Mouse (Mus musculus) thymus, postnatal 4 days (tissue): Measurements from ENCODE around the gene Uqcrh.
A peak's percentile ranks its signal among the peaks of the same experiment; 100 is the strongest.

ENCODE experiments used
- DNase-seq: peaks from one replicate; pipeline ENCODE4 v3.0.0; 2021

Uqcrh gene

DNA sequence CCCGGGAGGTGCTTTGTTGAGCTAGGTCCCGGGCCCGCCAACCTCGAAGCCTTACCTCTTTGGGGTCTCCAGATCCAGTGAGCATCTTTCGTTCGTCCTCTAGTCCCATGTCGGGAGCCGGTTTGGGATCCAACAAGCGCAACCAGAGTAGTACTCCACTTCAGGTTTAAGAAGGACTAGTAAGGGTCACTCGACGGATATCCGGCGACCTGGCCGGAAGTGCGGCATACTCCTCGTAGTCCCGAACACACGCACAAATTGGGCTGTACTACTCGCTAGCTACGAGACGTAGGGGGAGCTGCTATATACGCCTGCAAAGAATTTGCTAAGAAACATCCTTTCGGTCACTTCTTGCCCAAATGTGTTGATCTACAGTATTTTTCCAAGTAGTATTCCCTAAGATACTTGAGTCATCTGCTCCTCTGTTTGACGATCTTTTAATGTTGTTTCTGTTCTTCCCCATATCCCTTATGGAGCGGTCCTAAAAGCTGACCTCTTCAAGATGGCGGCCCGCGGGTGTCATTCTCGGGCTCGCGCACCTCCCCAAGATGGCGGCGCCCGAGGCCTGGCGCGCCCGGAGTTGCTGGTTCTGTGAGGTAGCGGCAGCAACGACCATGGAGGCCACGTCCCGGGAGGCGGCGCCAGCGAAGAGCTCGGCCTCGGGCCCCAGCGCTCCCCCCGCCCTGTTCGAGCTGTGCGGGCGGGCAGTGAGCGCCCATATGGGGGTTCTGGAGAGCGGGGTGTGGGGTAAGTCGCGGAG lies at the start of gene Uqcrh, which contains the start of gene Lrrc41:
Uqcrh (minus strand) TSS at position 211 of the 760 bp plus-strand sequence.
Lrrc41 (plus strand) TSS at position 409 of the 760 bp plus-strand sequence.
- peak; percentile 96 for DNase-seq

DNA sequence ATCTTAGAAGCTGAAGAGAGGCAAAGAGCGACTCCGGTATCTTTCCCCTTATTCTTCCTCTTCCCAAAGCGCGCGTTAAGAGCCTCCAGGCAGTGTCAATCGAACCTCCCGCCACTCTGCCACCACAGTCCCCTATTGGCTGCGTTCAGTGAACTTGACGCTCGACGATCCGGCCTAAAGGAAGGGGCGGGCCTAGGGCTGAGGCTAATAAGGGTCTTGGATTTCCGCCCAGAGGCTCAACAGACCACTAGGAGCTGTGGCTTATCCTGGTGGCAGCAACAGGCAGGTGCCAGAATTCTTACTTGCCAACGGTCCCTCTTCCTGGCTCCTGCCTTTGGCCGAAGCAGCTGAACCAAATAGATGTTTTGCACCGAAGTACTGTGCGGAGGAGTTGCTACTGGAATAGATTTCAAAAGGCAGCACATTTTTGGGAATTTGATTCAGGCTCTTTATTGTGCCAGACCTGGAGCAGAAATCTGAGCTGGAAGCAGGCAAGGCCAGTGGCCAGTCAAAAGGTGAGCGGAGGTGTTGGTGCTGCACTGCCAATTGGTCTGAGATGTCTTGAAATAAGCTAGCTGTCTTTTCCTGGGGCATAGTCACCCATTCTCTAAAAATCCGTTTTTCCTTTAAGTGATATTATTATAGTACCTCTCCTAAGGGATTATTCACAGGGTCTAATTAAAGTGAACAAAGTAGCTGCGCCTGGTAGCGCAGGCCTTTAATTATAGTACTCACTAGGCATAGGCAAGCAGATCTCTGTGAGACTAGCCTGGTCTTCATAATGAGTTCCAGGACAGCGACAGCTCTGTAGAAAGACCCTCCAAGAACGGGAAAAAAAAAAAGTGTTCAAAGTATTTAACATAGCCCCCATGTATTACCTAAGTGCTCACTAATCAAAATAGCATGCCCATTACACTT lies 49.0 kb upstream of the Uqcrh start, which contains the start of the genes Rad54l and Pomgnt1:
Rad54l (minus strand) TSS at position 89 of the 918 bp plus-strand sequence.
Pomgnt1 (plus strand) TSS at position 239 of the 918 bp plus-strand sequence.
- DNase-seq: peak; percentile 80

DNA sequence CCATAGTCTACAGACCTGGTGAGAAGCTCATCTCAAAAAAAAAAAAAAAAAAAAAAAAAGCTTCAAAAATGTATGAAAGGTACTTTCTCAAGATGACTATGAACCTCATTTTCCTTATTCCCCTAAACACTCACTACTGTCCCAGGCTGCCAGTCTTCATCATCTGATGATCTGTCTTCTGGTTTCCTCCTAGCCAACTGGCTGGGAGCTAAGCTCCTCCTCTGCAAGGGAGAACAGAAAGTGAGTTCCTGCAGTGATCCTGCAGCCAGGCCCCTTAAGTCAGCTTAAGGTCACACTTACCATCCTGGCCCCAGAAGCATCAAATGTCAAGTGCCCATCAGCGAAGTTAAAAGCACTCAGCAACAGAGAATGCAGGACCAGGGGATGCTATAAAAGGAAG lies 47.9 kb upstream of the Uqcrh start:
- DNase-seq: no peak

DNA sequence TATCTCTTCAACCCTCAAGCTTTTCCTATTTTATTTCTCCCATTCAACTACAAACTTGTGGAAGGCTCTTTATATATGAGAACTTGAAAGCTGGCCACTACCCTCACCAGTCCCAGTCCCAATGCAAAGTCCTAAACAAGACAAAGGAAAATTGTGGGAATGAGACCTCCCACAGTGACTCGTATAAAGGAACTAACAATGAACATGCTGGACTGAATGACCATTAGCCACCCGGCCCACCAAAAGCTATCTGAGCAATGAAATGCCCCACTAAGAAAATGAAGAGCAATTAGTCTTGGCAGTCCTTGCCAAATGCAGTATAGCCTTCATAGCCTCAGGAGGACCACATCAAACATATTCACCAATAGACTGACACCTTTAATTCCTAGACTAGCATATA lies 36.6 kb upstream of the Uqcrh start:
- no peak for DNase-seq

DNA sequence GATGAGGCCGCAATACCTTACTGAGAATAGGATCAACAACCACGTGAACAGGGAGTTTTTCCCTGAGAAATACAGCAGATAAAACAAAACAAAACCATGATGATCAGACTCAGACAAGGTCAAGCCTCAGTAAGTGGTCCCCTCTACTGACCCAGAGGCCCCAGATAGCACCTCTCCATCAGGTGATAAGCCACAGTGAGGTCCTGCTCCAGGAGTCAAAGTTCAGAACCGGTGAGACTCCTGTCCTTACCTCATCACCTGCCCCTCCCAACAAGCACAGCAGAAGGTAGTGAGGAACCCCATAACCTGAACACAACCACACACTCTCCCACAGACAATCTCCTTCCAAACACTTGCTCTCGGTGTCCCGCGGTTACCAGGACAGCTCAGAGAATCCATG lies 35.8 kb upstream of the Uqcrh start:
- no peak for DNase-seq

DNA sequence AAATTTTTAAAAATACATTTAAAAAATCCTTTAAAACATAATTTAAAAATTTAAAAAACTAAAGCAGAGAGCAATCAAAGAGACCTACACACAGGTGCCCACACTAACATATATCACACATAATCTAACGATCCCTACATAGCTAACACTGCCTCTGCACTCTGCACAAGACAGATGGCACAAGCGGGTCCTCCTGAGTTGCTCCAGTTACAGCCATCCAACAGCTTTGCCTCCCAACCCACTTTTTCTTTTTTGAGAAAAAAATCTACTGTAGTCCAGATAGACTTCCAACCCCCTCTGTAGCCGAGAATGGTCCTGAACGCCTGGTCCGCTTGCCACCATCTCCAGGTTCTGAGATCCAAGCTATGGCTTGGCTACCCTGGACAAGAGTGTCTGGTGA lies 30.4 kb upstream of the Uqcrh start:
- DNase-seq: no peak

DNA sequence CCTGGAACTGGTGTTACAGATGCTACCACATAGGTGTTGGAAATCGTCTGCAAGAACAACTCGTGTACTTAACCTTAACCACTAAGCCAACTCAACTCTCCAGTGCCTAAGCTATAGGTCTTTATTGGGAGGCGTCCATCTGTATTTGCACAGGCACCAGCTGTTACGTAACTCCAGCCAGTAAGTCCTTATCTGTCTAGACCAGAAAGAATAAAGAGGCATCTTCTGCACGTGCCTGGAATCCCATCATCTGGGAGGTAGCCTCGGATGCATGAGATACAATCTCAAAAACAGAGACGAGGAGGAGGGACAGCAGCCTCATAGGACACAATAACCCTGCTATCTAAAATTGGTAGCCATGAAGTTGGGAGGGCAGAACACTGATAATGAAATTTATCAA lies 26.1 kb upstream of the Uqcrh start:
- no peak for DNase-seq

DNA sequence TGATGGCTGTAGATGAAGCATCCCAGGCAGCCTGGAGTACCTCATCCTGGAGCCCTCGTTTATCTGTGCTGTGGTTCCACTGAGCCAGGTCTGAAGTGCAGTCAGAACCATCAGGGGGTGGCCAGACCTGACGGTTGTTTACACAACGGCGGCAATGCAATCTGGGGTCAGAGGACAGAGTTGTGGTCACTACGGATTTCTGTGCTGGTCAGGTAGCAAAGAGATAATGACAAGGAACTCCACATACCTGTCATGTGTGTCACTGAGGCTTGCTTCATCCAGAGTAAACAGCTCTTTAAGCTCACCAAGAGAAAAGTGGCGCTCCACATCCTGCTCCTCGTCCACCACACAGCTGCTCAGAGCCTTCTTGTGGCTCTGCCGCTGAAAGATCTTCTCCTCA lies 22.3 kb upstream of the Uqcrh start:
- DNase-seq: no peak

DNA sequence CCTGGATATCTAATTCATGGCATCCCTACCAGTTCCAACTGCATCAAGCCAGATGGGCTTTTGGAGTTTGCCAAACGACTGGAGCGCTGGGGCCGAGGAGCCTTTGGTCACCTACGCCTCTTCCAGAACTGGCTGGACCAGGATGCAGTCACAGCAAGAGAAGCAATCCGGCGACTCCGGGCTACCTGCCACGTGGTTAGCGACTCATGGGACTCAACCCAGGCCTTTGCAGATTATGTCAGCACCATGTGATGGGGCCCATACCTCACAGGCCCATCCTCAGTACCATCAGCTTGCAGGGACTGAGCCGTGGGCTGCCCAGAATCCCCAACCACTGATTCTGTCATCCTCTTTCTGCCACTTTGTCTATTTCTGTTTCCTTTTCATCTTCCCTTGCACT lies 21.4 kb upstream of the Uqcrh start:
- DNase-seq: no peak

DNA sequence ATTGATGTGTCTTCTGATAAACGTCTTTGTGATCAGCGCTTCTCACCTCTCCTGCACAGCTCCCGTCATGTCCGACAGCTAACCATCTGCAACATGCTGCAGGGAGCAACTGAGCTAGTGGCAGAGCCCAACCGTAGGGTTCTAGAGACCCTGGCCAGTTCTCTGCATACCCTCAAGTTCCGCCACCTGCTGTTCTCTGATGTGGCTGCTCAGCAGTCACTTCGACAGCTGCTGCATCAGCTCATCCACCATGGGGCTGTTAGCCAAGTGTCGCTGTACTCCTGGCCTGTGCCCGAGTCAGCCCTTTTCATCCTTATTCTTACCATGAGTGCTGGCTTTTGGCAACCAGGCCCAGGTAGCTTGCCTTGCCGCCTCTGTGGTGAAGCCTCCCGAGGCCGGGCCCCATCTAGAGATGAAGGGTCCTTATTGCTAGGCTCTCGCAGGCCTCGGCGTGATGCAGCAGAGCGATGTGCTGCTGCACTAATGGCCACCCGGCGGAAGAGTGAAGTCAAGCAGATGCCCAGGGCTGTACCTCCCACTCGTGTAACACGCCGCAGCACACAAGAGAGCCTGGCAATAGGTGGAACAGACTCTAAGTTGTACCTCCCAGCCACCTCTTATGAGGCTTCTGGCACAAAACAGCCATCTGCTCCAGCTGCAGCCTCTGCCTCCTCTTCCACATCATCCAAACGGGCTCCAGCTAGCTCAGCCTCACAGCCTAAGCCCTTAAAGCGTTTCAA lies 13.8 kb upstream of the Uqcrh start:
- peak; percentile 36 for DNase-seq

DNA sequence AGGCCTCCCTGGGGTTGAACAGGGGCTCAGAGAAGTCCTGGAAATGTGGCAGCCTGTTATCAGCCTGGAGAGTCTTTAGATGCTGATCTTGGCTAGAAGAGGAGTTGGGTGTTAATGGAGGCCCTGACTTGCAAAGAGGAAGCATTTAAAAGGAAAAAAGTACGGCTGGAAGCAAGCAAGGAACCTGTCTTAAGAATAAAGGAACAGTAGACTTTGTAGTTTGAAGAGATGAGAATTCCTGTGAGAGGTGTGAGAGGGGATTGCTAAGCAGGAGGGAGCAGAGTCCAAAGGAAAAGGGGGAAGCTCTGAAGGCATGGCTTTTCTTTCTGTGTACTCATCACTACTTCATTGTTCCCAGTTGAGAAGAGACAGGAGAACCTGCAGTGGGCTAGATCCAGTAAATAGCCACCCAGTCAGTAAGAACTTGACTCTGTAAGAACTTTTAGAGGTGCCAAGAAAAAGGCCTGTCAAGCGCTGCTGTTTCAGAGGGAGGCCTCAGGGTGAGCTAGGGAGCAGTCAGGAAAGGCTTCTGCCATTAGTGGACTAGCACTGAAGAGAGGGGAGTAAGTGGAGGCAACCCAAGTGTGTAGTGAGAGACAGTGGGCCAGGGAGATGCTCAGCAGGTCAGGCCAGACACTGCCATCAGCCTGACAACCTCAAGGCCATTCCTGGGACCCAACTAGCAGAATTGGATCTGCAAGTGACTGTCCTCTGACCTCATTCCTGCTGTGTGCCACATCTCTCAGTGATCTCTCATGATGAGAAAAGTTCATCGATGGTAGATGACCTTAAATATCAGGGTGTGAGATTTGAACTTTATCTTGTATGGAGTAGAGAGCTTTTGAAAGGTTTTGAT lies 2.6 kb upstream of the Uqcrh start:
- no peak for DNase-seq

DNA sequence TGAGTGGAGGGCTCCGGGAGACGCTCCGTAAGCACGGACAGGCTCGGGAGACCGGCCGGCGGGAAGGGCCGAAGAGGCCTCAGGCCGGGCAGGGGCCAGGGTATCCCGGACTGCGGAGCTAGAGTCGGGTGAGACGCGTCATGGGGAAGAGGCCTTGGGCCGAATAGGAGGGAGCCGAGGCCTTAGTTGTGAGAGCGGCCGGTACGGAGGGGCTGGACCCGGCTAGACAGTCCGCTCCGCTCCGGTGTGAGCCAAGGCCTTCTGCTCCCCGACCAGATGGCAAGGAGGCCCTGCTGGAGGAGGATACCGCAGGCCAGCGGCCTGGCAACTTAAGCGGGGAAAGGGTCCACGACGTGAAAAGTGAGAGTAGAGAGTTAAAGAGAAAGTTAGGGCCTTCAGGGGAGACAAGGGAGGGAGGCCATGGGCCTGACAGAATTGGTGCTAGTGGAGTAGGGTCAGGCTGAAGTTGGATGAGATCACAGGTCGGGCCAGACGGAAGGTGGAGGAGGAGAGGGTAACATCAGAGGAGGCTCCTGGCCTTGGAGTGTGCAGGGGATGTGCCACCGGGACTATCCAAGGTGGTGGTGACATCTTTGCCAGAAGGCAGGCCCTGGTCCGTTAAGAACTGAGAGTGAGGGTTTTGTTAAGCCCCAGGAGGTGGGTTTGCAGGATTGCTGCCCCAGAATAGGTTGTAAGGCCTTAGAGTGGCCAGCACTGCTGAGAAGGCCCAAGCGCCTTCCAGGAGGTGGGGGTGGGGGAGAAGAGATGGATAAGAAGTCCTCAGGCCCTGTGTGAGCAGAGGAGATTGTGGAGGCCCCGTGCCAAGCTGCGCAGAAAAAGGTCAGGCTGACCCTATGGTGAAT lies 1.7 kb upstream of the Uqcrh start:
- DNase-seq: no peak

DNA sequence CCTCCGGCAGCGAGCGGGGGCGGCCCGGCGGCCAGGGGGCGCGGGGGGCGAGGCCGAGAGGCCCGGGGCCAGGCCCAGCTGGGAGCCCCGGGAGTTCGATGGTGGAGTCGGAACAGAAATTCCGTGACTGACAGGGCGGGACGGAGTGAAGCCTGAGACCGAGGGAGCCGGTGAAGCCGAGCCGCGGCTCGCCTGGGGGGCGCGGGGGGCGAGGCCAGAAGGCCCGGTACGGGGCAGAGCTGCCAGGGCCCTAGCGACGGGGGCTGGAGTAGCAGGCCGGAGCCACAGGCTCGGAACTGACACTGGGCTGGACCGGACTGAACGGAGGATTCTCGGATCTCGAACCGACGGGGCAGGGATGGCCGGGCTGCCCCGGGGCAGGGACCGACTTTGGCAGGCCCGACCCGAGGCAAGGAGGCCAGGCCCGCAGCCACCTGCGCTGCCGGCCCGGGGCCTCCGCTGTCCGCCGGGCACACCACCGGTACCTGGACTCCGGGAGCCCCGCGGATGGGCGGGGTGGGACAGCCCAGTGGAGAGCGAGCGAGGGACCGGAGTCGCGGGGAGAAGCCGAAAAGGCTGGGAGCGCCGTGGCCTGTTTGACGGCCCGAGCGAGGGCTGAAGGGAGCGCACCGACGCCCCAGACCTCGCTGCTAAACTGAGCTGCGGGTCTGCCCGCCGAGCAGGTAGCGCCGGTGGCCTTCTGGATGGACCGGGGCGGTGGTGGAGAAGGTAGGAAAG lies 929 bp upstream of the Uqcrh start:
- peak; percentile 83 for DNase-seq

DNA sequence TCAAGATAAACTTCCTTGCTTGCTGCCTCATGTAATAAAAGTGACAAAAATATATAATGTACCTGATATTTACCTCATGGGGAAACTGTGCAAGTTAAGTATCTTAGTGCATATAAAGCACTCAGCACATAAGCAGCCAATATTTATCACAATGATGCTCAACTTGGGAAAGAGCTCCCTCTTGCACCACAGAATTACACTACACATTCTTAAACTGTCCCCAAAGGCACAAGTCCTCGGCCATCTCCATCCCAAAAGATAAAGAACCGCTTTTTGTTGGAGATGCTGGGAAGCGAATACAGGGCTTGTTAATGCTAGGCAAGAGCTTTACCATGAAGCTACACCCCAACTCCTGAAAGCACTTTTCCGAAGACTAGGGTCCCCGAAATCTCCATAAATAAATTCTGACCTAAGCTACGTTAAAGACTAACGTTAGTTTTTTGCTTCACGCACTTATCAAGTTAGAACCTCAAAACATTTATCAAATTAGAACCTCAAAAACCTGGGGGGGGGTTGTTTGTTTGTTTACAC lies 661 bp downstream of the Uqcrh start:
- DNase-seq: no peak

DNA sequence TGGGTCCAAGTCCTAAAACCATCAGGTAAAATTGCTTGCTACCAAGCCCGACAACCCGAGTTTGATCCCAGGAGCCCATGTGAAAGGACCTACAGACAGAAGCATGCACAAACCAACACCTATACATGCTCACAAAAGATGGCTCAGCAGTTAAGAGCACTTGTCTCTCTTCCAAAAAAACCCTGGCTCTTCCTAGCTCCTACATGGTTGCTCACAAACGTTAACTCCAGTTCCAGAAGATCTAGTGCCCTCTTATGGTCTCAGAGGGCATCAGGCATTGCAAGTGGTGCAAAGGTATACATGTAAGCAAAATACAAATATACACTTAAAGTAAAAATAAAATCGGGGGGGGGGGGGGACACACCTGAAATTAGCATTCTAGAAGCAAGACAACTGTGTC lies 1.7 kb downstream of the Uqcrh start:
- no peak for DNase-seq

DNA sequence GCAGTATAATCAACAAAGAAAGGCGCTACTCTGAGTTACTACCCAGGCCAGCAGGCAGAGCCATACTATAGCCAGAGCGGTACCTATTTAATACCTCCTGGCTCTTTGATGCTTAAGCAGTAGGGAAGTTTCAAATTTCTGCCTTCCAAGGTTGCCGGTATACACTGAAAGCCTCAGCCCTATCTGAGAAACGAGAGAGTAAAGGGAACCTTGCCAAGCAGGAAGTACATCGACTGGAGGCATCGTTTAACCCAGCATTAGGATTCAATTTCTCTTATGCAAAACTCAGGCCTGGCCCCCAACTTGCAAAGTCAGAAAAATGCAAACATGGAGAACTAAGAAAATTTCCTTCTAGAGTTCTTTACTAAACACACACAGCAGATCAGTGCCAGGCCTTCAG lies 4.8 kb downstream of the Uqcrh start:
- DNase-seq: no peak

DNA sequence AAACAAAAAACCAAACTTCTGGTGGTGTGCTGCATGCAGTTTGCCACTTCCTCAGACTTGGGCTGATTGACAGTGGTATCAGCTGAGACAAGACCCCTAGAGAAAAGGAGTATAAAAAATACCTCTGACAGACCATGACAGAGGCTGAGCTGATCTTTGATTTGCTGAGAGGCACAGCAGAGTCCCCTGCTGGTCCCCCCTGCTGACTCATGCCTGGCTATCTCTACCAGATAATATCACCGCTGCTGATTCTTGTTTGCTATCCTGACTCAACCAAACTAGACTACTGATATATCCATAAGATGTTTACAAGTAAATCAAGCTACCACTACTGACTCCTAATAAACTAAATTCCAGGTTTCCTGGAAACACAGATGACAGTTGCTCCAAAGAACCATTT lies 11.0 kb downstream of the Uqcrh start:
- no peak for DNase-seq

DNA sequence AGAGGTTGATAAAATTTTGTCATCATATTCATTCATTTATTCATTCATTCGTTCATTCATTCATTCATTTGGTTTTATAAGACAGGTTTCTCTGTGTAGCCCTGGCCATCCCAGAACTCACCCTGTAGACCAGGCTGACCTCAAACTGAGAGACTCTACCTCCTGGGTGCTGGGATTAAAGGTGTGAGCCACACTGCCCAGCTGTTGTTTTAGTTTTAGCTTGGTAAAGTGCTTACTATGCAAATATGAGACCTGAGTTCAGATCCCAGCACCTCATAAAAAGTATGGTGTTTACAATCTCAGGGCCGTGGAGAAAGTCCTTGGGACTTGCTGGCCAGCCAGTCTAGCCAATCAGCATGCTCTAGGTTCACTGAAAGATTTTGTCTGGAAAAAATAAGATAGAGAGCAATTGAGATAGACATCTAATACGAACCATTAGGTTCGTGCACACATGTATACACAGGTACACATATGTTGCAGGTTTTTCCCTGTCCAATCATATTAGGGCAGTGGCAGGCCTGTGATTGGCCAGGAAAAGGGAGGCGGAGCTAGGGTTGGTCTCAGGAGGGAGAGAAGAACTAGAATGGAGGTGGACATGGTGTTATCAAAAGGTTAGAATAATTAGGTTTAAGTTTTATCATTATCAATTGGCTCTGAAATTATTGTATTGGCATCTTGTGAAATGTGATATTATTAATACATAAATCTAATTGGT lies 15.7 kb downstream of the Uqcrh start:
- DNase-seq: no peak

DNA sequence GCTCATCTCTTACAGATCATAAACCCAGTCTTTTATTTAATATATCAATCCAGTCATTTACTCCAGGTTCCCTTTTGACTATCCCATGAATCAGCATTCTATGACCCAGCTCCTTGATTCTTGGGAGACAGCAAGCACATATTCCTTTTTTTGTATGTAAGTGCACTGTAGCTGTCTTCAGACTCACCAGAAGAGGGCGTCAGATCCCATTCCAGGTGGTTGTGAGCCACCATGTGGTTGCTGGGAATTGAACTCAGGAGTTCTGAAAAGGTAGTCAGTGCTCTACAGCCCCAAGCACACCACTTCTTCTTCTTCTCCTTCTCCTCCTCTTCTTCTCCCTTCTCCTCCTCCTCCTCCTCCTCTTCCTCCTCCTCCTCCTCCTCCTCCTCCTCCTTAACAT lies 17.3 kb downstream of the Uqcrh start:
- no peak for DNase-seq
